Mouse (Mus musculus): ENCODE data around the gene Scd1.

- no peak for TF ChIP-seq POLR2A (IDR thresholded peaks at IDR 0.05; ENCODE audit: borderline replicate concordance, insufficient read depth, low read length)
- TF ChIP-seq CTCF (IDR thresholded peaks at IDR 0.05; ENCODE audit: borderline replicate concordance, insufficient read depth, low read depth, low read length), result no peak
Measured at GRCm38 (mm10) chr19:44376511-44376951, 31.1 kb downstream of the Scd1 start.

All from cerebellum, adult 2 months (tissue).